Mouse (Mus musculus): Measurements from ENCODE around the gene Pde2a. TPM values are rescaled to one million over a fixed set of nuclear protein-coding genes. Genes with fewer than 3 reads are reported as not detected.

Pde2a gene
- total RNA-seq, 2 experiments from 2014 or later: 300 to 318 TPM

- no peak for TF ChIP-seq CTCF (conservative IDR thresholded peaks at IDR 0.05)
- peak overlapping the region; percentile 56; the same call in 1 of the 2 replicates for H3K27ac ChIP-seq
- DNase-seq (ENCODE audit: low spot score in 2 of 2): no peak
- H3K4me3 ChIP-seq: no peak overlapping the region
Observed at GRCm38 (mm10) chr7:101472598-101473558, 51.4 kb downstream of the Pde2a start.

DNA sequence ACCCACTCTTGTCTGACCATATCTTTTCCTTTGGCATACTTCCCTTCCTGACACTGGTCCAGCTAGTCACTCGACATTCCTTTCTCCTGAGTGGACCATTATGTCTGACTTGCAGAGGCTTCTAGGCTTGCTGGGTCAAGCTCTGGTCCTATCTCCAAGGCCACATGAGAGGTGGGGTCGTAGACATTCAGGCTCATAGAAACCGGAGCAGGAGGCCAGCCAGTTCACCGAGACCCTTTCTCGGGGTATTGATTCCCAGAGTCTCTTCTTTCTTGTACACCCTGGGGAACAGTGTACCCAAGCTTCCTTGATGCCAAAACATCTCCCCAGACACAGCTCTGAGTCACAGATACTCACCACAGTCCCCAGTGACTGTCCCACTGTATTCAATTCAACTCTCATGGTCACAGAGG is 52.9 kb downstream of the Pde2a start:
- no peak overlapping the region for H3K4me3 ChIP-seq
- TF ChIP-seq CTCF (conservative IDR thresholded peaks at IDR 0.05): no peak
- DNase-seq (ENCODE audit: low spot score in 2 of 2): no peak
- H3K27ac ChIP-seq: no peak overlapping the region

GRCm38 (mm10) chr7:101476028-101476427 is 54.5 kb downstream of the Pde2a start:
- no peak overlapping the region for H3K4me3 ChIP-seq
- no peak for TF ChIP-seq CTCF (conservative IDR thresholded peaks at IDR 0.05)
- no peak for DNase-seq (ENCODE audit: low spot score in 2 of 2)
- H3K27ac ChIP-seq: peak overlapping the region; percentile 67

GRCm38 (mm10) chr7:101476493-101476892 is 55.0 kb downstream of the Pde2a start:
- peak overlapping the region; percentile 67; the same call in 1 of the 2 replicates for H3K27ac ChIP-seq
- TF ChIP-seq CTCF (conservative IDR thresholded peaks at IDR 0.05): no peak
- no peak overlapping the region for H3K4me3 ChIP-seq
- no peak for DNase-seq (ENCODE audit: low spot score in 2 of 2)

GRCm38 (mm10) chr7:101477200-101477599 is 55.7 kb downstream of the Pde2a start:
- H3K4me3 ChIP-seq: no peak overlapping the region
- no peak for TF ChIP-seq CTCF (conservative IDR thresholded peaks at IDR 0.05)
- DNase-seq (ENCODE audit: low spot score in 2 of 2): no peak
- H3K27ac ChIP-seq: peak overlapping the region; percentile 67; the same call in 1 of the 2 replicates

DNA sequence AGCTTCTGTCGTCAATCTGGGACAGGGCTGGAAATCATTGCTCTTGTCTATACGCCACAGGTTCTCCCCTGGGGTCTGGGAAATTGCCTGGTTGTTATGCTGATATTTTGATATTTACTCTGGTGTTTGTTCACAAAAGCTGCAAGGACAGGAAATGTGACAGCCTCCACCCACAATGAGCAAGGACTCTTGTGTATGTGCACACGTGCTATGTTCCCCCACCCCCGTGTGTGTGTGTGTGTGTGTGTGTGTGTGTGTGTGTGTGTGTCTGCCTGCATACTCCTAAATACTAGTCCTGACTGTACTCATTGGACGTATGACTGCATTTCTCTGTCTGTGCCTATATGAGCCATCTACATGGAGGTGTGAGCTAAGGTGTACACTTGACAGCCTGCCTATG is 56.6 kb downstream of the Pde2a start:
- Histone ChIP-seq H3K27ac (no peak overlapping the region), H3K4me3 (no peak overlapping the region)
- no peak for TF ChIP-seq CTCF (conservative IDR thresholded peaks at IDR 0.05)
- DNase-seq (ENCODE audit: low spot score in 2 of 2): no peak

DNA sequence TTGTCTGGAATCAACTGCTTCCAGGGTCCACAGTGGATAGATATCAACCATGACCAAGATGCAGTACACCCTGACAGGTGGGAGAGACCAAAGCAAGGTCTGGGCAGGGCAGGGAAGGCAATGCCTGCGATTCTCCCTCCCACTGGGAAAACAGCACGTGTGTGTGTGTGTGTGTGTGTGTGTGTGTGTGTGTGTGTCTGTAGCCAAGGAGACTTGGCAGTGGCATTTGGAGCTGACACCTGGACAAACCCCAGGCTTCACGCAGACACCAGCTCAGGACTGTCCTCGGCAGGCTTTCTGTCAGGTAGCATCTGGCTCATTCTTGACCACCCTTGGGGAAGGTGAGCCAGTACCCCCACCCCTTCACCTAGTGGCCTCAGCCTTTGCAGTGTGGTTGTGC is 58.4 kb downstream of the Pde2a start:
- Histone ChIP-seq H3K27ac (peak overlapping the region; percentile 9; the same call in 1 of the 2 replicates), H3K4me3 (no peak overlapping the region)
- no peak for TF ChIP-seq CTCF (conservative IDR thresholded peaks at IDR 0.05)
- DNase-seq (ENCODE audit: low spot score in 2 of 2): no peak

DNA sequence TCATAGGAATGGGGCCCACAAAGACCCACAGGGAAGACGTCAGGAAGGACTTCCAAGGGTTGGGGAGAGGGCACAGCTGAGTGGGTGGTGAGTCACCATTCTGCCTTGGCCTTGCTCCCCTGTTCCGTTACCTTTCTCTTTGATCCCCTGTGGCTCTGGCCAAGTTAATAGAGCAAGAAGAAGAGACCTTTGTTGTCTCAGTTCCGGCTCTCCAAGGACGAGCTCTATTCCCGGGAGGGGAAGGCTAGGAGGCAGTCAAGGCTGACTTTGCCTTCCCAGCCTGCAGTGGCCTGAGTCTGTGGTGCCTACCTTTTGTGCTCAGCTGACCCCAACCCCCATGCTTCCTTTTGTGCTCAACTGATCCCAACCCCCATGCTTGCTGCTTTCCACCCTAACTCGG is 59.2 kb downstream of the Pde2a start:
- no peak overlapping the region for H3K4me3 ChIP-seq
- no peak for DNase-seq (ENCODE audit: low spot score in 2 of 2)
- H3K27ac ChIP-seq: peak overlapping the region; percentile 9; the same call in 1 of the 2 replicates
- no peak for TF ChIP-seq CTCF (conservative IDR thresholded peaks at IDR 0.05)

GRCm38 (mm10) chr7:101481872-101482498 is 60.5 kb downstream of the Pde2a start:
- H3K4me3 ChIP-seq: no peak overlapping the region
- TF ChIP-seq CTCF (conservative IDR thresholded peaks at IDR 0.05): no peak
- H3K27ac ChIP-seq: peak overlapping the region; percentile 9; the same call in 1 of the 2 replicates
- no peak for DNase-seq (ENCODE audit: low spot score in 2 of 2)

- DNase-seq (ENCODE audit: low spot score in 2 of 2): peak in 1 of 2 experiments; percentile 54
- peak overlapping the region; percentile 61; the same call in 1 of the 2 replicates for H3K27ac ChIP-seq
- no peak overlapping the region for H3K4me3 ChIP-seq
- no peak for TF ChIP-seq CTCF (conservative IDR thresholded peaks at IDR 0.05)
Observed at GRCm38 (mm10) chr7:101482499-101483081, 61.1 kb downstream of the Pde2a start.

DNA sequence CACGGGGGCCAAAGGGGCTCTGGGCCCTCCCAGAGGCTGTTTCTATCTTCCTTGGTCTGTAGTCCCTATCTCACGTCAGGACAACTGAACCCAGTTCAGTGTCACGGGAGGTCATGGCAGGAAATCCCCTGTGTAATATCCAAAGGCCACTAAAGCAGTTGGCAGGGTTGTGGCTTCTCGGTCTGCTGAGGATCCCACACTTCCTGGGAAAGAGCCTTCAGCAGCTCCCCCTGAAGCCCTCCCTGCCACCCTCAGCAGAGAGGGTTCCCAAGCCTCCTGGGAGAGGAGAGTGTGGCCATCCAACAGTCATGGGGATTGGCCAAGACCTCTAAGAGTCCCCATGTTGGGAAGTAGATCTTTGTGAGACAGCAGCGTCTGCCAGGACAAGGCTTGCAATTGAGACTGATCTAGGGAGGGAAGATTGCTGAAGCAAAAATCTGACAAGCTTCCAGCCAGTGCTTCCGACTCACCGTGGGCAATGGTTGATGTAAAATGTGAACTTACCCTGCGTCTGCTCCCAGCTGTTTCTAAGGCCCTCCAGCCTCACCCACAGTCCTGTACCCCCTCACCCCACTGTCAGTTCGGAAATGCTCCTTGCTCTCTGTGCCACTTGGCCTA is 62.1 kb downstream of the Pde2a start:
- no peak for TF ChIP-seq CTCF (conservative IDR thresholded peaks at IDR 0.05)
- H3K4me3 ChIP-seq: no peak overlapping the region
- H3K27ac ChIP-seq: peak overlapping the region; percentile 61
- DNase-seq (ENCODE audit: low spot score in 2 of 2): no peak

DNA sequence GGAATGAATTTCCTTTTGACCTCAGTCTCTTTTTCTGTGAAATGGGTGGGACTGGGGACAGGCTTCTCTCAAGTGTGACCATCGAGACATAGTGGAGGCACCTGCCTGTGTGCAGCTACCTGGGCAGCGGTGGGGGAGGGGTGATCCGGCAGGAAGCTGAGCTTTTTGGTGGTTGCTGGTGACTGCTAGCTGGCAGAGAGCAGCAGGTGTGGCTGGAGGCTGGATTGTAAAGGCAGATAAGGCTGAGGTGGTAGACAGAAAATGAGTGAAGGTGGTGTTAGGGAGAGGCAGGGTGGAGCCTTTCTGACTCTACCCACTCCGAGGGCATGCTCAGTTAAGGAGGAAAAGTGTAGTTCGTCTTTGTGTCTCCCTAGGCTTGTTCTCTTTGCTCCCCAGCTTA is 65.6 kb downstream of the Pde2a start:
- no peak for DNase-seq (ENCODE audit: low spot score in 2 of 2)
- no peak for TF ChIP-seq CTCF (conservative IDR thresholded peaks at IDR 0.05)
- Histone ChIP-seq H3K4me3 (no peak overlapping the region), H3K27ac (no peak overlapping the region; the same call in 1 of the 2 replicates)
